Mouse (Mus musculus) midbrain, embryonic 13.5 days (tissue): ENCODE measurements around the gene Epb41. TPM values are rescaled to one million over a fixed set of nuclear protein-coding genes. Genes with fewer than 3 reads are reported as not detected.

ENCODE experiments used
- ATAC-seq: fragments of 200-750 bp; cut with Nextera tagmentation; 2 replicates; pipeline ENCODE4 v1.8.0; 2017; ENCODE audit warnings: mild to moderate bottlenecking, moderate TSS enrichment, moderate library complexity
- H3K27ac ChIP-seq: fragments of 300-500 bp; sonication (generic); 2 replicates; pipeline ENCODE4 v1.5.1; 2015; ENCODE audit warnings: inconsistent platforms, mild to moderate bottlenecking, moderate library complexity
- H3K27me3 ChIP-seq: fragments of 300-500 bp; sonication (generic); 2 replicates; pipeline ENCODE4 v1.6.1; 2015; ENCODE audit warnings: mild to moderate bottlenecking, inconsistent platforms
- H3K36me3 ChIP-seq: fragments of 300-500 bp; sonication (generic); 2 replicates; pipeline ENCODE4 v1.6.1; 2015; ENCODE audit warnings: mild to moderate bottlenecking, inconsistent platforms
- H3K4me1 ChIP-seq: fragments of 300-500 bp; sonication (generic); replicated peaks from 2 replicates; pipeline ENCODE4 v1.6.1; 2015; ENCODE audit warnings: inconsistent platforms
- H3K4me2 ChIP-seq: fragments of 300-500 bp; sonication (generic); replicated peaks from 2 replicates; pipeline ENCODE4 v1.6.1; 2015; ENCODE audit warnings: moderate library complexity, mild to moderate bottlenecking, inconsistent platforms
- H3K4me3 ChIP-seq: fragments of 300-500 bp; sonication (generic); replicated peaks from 2 replicates; pipeline ENCODE4 v1.5.1; 2015; ENCODE audit warnings: mild to moderate bottlenecking, inconsistent platforms
- H3K9ac ChIP-seq: fragments of 300-500 bp; sonication (generic); replicated peaks from 2 replicates; pipeline ENCODE4 v1.6.1; 2015; ENCODE audit warnings: mild to moderate bottlenecking, inconsistent platforms
- H3K9me3 ChIP-seq: fragments of 300-500 bp; sonication (generic); 2 replicates; pipeline ENCODE4 v1.6.1; 2016; ENCODE audit warnings: mild to moderate bottlenecking, inconsistent platforms
- WGBS: fragments of 180-500 bp; shearing (Covaris S2); methylation state at CpG from one replicate; pipeline ENCODE4 v1.1.7; 2015; 5-methylcytosine and 5-hydroxymethylcytosine counted together
- polyA plus RNA-seq: library from polyadenylated mRNA; unstranded; fragments of >200 nt; fragmentation: Nextera tagmentation; extraction: Ambion mirVana; gene quantifications from 2 replicates; pipeline ENCODE4 v1.2.1, GENCODE M21; 2015

Gene Epb41
- polyA plus RNA-seq, 1 experiment from 2014 or later: 122 TPM

- 78% methylated on average over 3 of the region's 3 CpGs for WGBS
- H3K27ac ChIP-seq: no peak overlapping the region
- H3K36me3 ChIP-seq: no peaks in the 10 kb centered on the region
- H3K27me3 ChIP-seq: peaks cover 32% of the 10 kb centered on the region
- H3K9me3 ChIP-seq: no peaks in the 10 kb centered on the region
- peaks cover 23% of the 10 kb centered on the region for H3K4me1 ChIP-seq
- no peak overlapping the region for H3K4me3 ChIP-seq
- no peak overlapping the region for H3K4me2 ChIP-seq
- no peak for ATAC-seq
- no peak overlapping the region for H3K9ac ChIP-seq
Observed at GRCm38 (mm10) chr4:132072156-132072555, 3.0 kb downstream of the Epb41 start.

GRCm38 (mm10) chr4:132071674-132072073 is 3.4 kb downstream of the Epb41 start:
- no peak overlapping the region for H3K4me2 ChIP-seq
- no peaks in the 10 kb centered on the region for H3K9me3 ChIP-seq
- H3K4me3 ChIP-seq: no peak overlapping the region
- no peak for ATAC-seq
- H3K27me3 ChIP-seq: peaks cover 28% of the 10 kb centered on the region
- H3K9ac ChIP-seq: no peak overlapping the region
- 92% methylated on average over 2 of the region's 2 CpGs for WGBS
- H3K27ac ChIP-seq: no peak overlapping the region
- no peaks in the 10 kb centered on the region for H3K36me3 ChIP-seq
- peaks cover 23% of the 10 kb centered on the region for H3K4me1 ChIP-seq

- 75% methylated on average over 2 of the region's 2 CpGs for WGBS
- no peak overlapping the region for H3K27ac ChIP-seq
- no peaks in the 10 kb centered on the region for H3K9me3 ChIP-seq
- no peak overlapping the region for H3K4me3 ChIP-seq
- peaks cover 9% of the 10 kb centered on the region for H3K4me1 ChIP-seq
- H3K36me3 ChIP-seq: no peaks in the 10 kb centered on the region
- no peak overlapping the region for H3K4me2 ChIP-seq
- peaks cover 13% of the 10 kb centered on the region for H3K27me3 ChIP-seq
- no peak overlapping the region for H3K9ac ChIP-seq
- no peak for ATAC-seq
Observed at GRCm38 (mm10) chr4:132067938-132068235, 7.2 kb downstream of the Epb41 start.

GRCm38 (mm10) chr4:132067112-132067937 is 7.8 kb downstream of the Epb41 start:
- Histone ChIP-seq H3K4me3 (no peak overlapping the region), H3K4me1 (peaks cover 9% of the 10 kb centered on the region), H3K4me2 (no peak overlapping the region), H3K27me3 (peaks cover 8% of the 10 kb centered on the region; the same call in 1 of the 2 replicates), H3K9ac (no peak overlapping the region), H3K27ac (no peak overlapping the region), H3K9me3 (no peaks in the 10 kb centered on the region), H3K36me3 (no peaks in the 10 kb centered on the region)
- 86% methylated on average over 14 of the region's 14 CpGs for whole genome bisulfite sequencing
- ATAC-seq: no peak

- Histone ChIP-seq H3K4me1 (peaks cover 9% of the 10 kb centered on the region), H3K4me2 (no peak overlapping the region), H3K9ac (no peak overlapping the region), H3K27me3 (no peaks in the 10 kb centered on the region), H3K4me3 (no peak overlapping the region), H3K36me3 (no peaks in the 10 kb centered on the region), H3K27ac (no peak overlapping the region), H3K9me3 (no peaks in the 10 kb centered on the region)
- WGBS: 53% methylated on average over 10 of the region's 10 CpGs
- no peak for ATAC-seq
Observed at GRCm38 (mm10) chr4:132066101-132066773, 8.9 kb downstream of the Epb41 start.

- WGBS: 78% methylated on average over 3 of the region's 3 CpGs
- Histone ChIP-seq H3K4me1 (peaks cover 9% of the 10 kb centered on the region), H3K36me3 (no peaks in the 10 kb centered on the region), H3K27ac (no peak overlapping the region), H3K9ac (no peak overlapping the region), H3K9me3 (no peaks in the 10 kb centered on the region), H3K4me2 (no peak overlapping the region), H3K4me3 (no peak overlapping the region), H3K27me3 (no peaks in the 10 kb centered on the region)
- ATAC-seq: no peak
Observed at GRCm38 (mm10) chr4:132065578-132065977, 9.5 kb downstream of the Epb41 start.

- ATAC-seq: no peak
- 92% methylated on average over 5 of the region's 5 CpGs for WGBS
- H3K4me1 ChIP-seq: peaks cover 9% of the 10 kb centered on the region
Observed at GRCm38 (mm10) chr4:132064550-132064949, 10.6 kb downstream of the Epb41 start.

GRCm38 (mm10) chr4:132062934-132063884 is 11.9 kb downstream of the Epb41 start:
- Histone ChIP-seq H3K4me1 (peaks cover 9% of the 10 kb centered on the region), H3K36me3 (no peaks in the 10 kb centered on the region), H3K9ac (no peak overlapping the region), H3K27me3 (no peaks in the 10 kb centered on the region), H3K4me2 (no peak overlapping the region), H3K4me3 (no peak overlapping the region), H3K9me3 (no peaks in the 10 kb centered on the region), H3K27ac (no peak overlapping the region)
- ATAC-seq: no peak
- 68% methylated on average over 17 of the region's 17 CpGs for WGBS

More at GRCm38 (mm10) chr4:132064550-132064949, 10.6 kb downstream of the Epb41 start:
- no peaks in the 10 kb centered on the region for H3K9me3 ChIP-seq
- H3K4me2 ChIP-seq: no peak overlapping the region
- H3K36me3 ChIP-seq: no peaks in the 10 kb centered on the region
- H3K27me3 ChIP-seq: no peaks in the 10 kb centered on the region
- H3K9ac ChIP-seq: no peak overlapping the region
- H3K27ac ChIP-seq: no peak overlapping the region
- no peak overlapping the region for H3K4me3 ChIP-seq

- no peaks in the 10 kb centered on the region for H3K9me3 ChIP-seq
- 78% methylated on average over 8 of the region's 8 CpGs for WGBS
- H3K27me3 ChIP-seq: no peaks in the 10 kb centered on the region
- H3K9ac ChIP-seq: no peak overlapping the region
- no peak overlapping the region for H3K4me3 ChIP-seq
- H3K36me3 ChIP-seq: no peaks in the 10 kb centered on the region
- no peak overlapping the region for H3K4me2 ChIP-seq
- H3K27ac ChIP-seq: no peak overlapping the region
- H3K4me1 ChIP-seq: peaks cover 9% of the 10 kb centered on the region
- ATAC-seq: no peak
Observed at GRCm38 (mm10) chr4:132062289-132062688, 12.8 kb downstream of the Epb41 start.

- Histone ChIP-seq H3K4me1 (no peaks in the 10 kb centered on the region), H3K27me3 (no peaks in the 10 kb centered on the region), H3K36me3 (no peaks in the 10 kb centered on the region), H3K4me2 (no peak overlapping the region), H3K4me3 (no peak overlapping the region), H3K9ac (no peak overlapping the region), H3K27ac (no peak overlapping the region), H3K9me3 (no peaks in the 10 kb centered on the region)
- ATAC-seq: no peak
- 83% methylated on average over 17 of the region's 17 CpGs for WGBS
Observed at GRCm38 (mm10) chr4:132060040-132060832, 14.9 kb downstream of the Epb41 start.

- ATAC-seq: no peak
- no peaks in the 10 kb centered on the region for H3K4me1 ChIP-seq
- H3K27ac ChIP-seq: no peak overlapping the region
- H3K4me2 ChIP-seq: no peak overlapping the region
- H3K4me3 ChIP-seq: no peak overlapping the region
- WGBS: 96% methylated on average over 2 of the region's 2 CpGs
- H3K9me3 ChIP-seq: no peaks in the 10 kb centered on the region
- H3K9ac ChIP-seq: no peak overlapping the region
- H3K27me3 ChIP-seq: no peaks in the 10 kb centered on the region
- H3K36me3 ChIP-seq: no peaks in the 10 kb centered on the region
Observed at GRCm38 (mm10) chr4:132059541-132059940, 15.6 kb downstream of the Epb41 start.
